Mouse (Mus musculus): ENCODE measurements around the gene Vdr.

Gene Vdr

DNA sequence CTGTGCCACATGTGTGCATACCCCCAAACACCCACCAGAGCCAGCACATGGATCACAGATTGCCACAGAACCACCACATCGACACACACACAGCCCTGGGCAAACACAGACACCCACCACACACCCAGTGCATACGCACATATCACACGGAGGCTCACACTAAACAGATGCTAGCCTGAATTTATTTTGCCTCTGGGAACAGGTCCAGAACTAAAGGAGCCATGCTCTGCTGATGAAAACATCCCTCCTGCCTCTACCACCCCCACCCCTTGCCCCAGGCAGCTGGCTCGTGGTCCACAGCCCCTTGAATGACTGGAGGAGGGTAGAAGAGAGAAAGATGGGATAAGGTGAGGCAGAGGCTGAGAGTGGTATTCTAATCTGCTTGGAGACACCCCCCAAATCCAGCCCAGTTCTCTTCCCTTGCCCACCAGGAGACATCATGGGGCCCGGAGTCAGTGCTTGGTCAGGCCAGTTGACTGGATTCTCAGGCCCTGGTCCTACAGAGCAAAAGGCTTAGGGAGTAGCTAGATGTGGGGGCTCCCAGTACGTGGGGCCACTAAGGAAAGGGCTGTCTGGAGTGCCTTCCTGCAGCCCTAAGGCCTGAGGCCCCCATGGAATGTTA is 82.1 kb downstream of the Vdr start:
- DNase-seq, result no peak

DNA sequence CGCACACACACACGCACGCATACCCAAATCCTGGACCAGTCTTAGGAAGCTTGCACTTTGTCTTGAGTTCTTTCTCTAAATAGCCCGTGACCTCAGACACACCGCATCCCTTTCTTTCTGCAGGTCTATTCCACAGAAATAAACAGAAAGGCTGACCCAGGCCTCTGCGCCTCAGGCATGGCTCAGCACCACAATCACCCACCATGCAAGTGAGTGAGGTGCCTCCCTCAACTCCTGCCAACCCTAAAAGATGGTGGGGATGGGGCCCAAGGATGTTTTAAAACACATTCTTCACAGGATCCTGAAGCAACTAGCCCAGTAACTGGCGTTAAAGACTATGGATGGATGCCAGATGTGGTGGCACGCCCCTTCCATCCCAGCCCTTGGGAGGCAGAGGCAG is 83.0 kb downstream of the Vdr start:
- no peak for DNase-seq

DNA sequence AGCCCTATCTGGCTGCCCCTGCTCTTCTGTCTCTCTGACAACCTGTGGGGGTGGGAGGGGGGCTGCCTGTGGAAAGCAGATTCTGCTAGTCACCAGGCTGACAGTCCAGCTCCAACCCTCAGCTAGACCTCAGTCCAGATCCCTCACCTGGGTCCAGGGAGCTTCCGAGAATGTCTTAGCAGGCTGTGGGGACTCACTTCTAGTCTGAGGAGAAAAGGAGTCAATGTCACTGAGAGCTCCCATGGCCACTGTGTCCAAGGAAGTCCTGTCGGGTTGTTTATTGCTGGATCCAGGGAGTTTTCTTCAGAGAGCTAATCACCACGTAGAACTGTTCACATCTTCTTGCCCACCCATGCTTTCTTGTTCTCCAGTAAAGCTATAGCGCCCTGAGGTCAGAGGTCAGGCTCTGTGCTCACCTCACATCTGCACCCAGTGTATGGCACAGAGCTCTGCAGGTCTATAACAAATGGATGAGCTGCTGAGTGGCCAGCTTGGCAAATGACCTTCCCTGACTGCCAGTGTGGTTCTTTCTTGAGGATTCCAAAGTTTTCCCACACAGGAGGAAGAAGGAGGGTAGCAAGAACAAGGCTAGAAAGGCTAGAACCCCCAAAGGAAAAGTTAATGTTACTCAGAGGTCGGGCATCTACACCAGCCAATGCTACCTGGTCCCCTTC is 83.7 kb downstream of the Vdr start:
- no peak for DNase-seq

DNA sequence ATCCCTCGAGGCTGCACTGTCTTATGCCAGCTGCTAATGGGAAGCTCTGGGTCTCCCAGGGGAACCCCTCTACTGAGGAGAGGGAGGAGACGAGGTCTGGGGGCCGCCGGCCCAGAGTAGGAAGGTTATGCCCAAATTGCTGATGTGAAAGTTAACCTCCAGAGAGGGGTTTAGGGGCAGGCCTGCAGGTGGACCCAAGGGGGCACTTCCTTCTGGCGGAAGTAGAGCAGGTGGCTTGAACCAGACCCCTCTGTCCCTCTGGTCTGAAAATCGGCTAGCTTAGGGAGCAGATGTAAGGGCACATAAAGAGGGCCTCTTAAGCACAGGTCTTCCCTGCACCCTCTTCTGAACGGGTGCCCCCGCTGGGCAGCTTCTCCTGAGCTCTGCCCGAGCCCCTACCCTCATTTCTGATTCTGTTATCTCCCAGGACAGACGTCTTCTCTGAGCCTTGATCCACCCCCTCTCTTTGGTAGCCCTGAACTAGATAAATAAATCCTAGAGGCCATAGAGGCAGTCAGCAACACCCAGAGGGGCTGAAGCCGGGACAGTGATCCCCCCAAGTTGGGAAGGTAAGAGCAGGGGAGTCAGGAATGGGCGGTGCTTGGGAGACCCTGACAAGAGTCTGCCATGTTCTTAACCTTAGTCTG is 84.4 kb downstream of the Vdr start:
- DNase-seq, result no peak

DNA sequence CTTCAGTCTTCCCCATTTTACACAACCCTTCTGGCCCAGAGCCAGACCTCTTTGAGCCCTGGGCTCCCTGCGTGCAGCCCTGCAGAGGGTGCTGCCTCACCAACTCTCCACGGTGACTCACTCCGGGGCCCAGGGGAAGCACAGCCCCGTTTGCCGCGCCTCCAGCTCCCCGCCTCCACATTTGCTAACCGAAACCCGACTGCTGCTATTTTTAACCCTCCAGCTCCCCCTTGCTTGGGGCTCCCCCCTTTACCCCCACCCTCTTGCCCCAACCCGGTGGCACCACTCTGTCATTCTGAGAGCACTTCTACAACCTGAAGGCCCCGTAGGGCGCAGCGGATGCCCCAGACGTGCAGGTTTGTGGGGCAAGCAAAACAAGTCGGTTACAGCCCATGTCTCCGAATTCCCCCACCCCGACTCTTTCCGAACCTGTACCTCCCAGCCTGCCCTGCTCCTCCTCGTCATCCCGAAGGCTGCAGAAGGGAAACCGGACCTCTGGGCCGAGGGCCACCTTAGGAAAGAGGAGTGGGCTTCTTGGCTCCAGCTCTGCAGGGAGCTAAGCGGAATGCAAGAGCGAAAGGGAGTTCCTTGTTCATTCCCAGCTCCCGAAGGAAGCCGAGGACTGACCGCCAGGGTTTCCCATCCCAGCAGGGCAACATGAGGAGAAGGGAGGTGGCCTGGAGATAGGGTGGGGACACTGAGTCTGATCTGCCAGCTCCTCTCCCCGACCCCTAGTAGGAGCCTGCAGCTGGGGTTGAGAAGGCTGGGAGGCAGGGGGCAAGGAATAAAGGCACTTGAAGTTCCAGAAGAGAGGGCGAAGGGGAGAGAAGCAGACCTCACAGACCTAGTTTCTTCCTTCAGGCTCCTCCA is 85.1 kb downstream of the Vdr start:
- peak; percentile 93 to 96 for DNase-seq

DNA sequence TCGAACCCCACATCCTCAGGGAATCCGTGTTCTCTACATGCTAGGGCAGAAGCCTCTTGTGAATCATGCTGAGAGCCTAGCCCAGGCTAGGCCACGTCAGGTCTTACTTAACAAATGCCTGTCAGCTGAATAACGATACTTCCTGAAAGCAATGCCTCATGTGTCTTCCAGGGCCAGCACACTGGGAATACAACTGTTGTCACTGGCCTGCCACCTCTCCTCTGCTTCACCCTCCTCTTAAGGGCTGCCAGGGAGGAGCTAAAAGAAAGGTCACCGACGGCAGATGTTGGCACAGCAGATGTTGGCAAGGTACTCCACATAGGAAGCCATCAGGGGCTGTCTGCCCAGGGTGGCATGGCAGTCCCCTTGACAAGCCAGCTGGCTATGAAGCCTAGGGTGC is 86.4 kb downstream of the Vdr start:
- DNase-seq, result peak; percentile 38 to 61

DNA sequence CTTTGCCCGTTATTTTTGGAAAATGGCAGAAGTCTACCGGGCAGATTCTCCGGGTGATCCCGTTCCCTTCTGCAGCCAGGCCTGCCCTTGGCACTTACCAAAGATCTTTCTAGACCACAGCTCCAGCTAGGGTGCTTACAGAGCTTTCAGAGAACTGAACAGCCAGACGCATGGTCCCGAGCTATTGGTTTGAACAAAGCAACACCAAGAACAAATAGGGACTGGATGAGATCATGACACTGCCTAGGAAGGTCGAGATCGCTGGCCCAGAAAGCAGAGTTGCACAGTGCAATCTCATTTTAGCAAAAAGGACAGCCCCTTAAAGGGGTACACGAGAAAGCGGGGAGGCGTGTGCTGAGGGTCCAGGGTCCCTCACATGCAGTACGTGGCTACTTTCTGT is 87.0 kb downstream of the Vdr start:
- DNase-seq, result no peak

DNA sequence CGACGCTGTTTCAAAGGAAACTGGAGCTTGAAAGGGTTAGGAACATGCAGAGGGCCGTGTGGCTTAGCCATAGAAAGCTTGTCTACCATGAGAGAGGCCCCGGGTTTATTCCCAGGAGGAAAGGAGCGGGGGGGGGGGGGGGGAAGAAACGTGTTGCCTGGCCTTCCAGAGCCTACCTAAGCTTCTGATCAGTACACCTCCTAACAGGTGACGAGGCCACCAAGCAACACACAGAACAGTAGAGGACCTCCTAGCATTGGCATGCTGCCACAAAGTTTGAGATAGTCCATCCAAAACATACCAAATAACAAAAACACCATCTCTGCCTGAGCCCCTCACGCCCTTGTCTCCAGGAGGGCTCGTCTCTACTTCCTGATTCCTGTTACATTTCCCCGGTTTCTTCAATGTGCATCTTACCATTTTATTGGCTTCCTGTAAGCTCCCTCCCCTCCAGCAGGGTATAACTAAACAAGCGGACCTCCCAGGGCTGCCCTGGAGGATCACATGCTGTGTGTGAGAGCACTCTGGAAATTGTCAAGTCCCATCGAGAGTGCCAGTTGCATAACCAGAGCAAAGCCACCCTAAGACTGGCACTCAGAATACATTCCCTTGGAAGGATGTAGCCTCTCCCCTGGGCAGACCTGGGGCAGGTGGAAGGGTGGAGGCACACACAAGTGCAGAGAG is 87.7 kb downstream of the Vdr start:
- peak; percentile 91 to 93 for DNase-seq

DNA sequence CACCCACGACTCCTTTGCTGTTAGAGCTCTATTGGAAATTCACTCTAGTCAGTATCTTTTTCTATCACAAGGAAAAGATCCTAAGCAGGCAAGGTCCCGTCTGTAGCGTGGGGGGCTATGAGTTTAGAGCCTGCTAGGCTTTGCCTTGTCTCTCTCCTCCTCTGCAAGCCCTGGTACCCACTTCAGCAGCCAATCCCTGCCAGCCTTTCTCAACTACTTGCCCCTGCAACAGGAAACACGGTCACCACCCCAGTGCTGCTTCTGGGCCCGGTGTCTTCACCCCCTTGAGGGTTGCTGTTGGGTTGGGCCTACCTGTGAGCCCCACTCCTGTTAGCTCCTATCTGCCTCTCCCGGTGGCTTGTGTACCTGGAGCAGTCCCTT is 88.5 kb downstream of the Vdr start:
- DNase-seq, result peak; percentile 38 to 60

DNA sequence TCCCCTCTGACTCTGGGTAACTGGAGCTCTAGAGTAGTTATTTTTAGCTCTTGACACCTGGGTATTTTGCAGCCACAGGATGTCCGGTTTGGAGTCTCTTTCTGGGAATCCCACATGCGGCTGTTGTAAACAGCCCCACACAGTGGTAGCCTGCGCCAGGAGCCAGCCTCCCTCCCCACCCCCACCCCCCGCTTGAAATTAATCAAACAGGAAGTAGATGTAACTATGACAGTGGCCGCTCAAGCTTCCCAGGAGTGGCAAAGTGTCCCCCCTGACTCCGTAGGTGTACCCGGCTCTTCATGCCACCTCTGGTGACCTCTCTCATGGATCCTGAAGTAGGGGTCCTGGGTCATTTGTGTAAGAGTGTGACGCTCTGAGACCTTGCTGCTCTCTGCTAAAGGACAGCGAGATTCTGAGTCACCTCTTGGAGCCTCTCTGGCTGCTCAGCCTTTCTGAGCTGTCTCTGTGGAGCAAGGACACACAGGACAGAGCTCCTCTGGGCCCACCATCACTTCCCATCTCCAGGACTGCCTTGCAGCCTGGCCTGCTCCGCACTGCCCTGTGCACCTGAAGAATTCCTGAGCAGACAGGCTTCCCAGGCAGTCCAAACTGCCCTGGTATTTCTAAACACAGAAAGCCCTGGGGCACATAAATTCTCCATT is 89.0 kb downstream of the Vdr start:
- peak; percentile 43 to 69 for DNase-seq

DNA sequence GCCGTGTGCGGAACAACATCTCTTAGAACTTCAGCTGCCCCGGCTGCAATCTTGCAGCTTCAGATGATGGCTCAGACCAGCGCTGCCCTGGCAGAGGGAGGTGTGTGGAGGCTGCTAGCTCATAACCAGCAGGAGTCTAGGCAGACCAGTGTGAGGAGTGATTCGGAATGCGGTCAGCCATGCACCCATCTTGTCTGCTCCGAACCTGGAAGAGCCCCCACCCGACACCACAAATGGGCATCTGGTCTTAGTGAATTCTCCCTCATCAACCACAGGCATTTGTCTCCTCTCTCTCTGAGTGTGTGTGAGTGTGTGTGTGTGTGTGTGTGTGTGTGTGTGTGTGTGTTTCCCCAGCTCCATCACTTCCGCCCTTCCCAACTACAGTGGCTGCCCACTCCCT is 90.5 kb downstream of the Vdr start:
- no peak for DNase-seq

DNA sequence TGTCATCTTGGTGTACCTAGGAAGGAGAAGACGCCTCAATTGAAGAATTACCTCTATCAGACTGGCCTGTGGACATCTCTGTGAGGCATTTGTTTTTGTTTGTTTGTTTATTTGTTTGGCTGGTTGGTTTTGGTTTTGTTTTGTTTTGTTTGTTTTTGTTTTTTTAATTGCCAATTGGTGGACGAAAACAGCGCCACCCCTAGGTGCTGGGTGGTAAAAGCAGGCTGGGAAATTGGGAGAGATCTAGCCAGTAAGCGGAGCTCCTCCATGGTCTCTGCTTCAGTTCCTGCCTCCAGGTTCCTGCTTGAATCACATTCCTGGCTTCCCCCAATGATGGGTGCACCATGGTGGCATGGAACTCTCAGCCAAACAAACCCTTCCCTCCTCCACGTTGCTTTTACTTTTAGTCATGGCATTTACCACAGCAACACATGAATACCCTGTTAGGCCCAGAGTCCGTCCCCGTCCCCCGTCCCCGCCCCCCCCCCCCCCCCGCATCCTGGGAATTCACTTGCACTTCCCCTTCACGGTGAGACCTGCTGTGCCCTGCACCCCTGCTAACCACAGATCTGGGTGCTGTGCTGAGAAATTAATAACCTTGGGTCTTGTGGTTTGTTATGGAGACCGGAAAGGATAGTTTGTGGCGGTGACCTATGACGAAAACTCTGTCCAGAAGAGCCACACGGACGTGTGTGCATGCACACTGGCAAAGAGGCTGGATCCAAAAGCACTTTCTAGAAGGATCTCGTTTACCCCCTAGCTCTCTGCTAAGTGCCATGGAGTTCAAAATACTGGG is 94.0 kb downstream of the Vdr start:
- no peak for DNase-seq

DNA sequence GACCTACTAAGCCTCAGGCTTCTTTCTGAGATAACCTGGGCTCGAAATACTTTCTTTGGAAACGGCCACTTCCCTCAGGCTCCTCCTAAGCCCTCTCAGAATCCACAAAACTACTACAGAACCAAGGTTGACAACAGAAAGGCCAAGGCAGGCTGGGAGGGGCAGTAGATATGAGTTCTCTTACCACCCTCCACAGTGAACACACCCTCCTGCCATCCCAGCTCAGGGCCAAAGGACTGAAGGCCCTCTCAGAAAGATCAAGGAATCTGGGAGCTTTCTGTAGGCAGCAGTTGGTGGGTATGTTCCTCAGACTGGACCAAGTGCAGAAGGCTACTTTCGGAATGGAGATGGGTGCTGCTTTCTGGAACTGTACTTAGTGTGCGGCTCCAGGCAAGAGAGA is 95.2 kb downstream of the Vdr start:
- no peak for DNase-seq

DNA sequence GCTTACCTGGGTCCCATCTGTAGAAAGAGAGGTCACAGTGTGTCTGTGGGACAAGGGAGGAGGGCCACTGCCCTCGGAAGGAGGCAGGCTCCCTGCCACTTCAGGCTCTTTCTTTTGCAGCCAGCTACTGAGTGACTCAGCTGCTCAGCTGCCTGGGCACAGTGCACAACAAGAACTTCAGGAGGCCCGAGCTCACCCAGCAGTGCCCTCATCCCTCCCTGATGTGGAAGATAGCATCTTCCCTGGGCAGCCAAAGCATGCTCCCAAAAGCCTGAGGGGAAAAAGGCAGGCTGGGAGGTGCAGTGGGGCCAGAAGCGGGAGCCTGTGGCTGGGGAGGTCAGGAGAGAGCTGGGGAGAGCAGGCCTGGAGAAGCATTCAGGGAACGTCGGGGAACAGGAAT is 95.7 kb downstream of the Vdr start:
- no peak for DNase-seq

DNA sequence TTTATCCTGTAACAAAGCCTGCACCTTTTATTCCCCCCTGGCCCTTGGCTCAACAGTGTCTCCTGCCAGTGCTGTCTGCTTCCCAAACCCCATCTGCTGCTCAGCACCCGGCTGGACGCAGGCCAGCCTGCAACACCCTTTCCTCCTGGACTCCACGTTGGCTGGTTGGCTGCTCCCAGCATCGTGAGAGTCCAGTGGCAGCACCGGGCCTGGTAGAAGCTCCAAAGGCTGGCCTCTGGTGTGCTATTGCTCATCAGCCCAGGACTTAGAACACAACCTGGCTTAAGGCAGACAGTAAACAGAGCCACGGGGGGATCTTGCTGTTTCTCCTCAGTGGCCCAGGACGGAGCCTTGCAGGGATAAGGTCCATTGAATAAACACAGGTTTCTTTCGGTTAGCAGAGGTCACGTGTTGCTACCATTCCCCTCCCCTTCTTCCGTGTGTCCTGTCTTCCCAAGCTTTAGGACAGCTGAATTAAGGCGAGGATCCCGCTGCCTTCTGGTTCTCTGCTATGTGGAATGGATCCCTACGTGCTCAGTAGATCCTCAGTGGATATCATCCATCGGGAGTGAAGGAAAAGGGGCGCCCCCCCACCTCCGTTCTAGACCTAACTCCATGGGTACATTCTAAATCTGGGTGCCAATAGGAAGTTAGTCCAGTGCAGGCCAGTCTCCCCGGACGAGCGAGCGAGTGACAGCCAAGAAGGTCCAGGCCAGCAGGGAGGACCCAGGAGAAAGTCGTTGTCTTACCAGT is 96.8 kb downstream of the Vdr start:
- peak; percentile 64 to 75 for DNase-seq

DNA sequence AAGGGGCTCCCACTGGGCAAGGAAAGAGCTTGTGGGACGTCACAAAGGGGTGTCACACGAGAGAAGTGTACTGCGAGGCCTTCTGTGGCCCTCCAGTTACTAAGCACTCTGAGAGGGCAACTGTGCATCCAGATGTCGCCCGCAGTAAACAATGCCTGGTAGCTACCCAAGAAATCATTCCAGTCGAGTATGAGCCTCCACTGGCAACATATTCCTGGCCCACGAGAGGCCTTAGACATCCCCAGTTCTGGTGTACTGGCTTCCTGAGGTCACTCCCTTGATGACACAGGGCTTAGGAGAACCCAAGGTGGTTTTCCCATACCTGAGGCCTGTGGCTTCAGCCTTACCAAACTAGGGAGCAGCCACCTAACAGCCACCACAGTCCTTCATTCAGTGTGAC is 97.6 kb downstream of the Vdr start:
- no peak for DNase-seq

DNA sequence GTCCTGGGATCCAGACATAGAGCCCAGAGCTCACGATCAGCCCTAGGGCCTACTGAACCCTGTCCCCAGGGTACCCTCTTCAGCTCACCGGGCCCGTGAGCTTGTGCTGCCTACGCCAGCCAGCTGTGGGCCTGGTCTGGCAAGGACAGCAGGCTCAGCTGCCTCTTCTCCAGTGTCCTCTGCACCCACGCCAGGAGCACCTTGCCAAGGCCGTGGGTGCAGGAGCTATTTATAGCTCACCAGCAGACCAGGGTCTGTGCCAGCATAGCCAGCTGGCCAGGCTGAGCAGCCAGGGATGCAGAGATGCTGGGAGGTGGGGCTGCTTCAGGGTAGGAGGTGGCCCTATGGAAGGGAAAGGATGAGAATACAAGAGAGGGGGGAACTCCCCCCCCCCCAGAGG is 98.3 kb downstream of the Vdr start:
- DNase-seq, result peak; percentile 62 to 70

DNA sequence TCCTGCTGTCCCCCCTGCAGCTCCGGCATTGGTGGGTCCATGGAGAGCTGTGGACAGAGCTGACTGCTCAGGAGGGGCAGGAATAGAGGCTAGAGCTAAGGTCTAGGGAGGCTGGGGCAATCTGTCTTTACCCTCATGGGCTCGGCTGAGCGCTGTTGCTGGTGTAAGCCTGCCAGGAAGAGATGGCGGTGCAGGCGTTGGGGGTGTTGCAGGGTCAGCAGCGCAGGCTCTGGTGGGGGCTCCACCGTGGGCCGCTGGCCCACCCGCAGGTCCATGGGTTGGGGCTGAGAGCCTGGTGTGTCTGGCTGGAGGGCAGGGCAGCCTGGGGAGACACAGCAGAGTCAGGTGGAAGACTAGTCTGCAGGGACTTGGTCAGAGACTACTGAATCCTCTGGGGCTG is 99.1 kb downstream of the Vdr start:
- DNase-seq, result no peak

DNA sequence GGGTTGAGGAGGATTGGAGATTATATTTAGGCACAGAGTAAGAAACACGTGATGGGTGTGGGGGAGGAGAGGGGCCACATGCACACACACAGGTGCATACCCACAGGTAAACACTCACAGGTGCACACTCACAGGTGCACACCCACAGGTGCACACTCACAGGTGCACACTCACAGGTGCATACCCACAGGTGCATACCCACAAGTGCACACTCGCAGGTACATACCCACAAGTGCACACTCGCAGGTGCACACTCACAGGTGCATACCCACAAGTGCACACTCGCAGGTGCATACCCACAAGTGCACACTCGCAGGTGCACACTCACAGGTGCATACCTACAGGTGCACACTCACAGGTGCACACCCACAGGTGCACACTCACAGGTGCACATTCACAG is 100.0 kb downstream of the Vdr start:
- DNase-seq, result no peak

DNA sequence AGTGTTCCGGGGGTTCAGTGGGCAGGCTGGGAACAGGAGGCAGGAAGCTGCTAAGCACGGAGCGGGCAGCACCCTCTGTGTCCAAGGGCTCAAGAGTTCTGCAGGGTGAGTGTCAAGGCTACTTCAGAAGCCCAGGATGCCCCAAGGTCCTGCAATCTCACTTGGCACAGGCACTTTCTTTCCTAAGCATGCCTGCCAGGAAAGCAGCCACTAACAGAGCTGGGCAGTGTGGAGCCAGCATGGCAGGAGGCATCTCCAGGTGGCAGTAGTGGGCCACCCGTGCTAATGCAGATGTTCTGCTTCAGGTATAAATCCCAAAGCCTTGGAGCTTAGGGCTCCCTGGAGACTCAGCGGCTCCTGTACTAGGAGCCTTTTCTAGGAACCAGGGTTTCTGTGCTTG is 100.5 kb downstream of the Vdr start:
- peak; percentile 62 to 68 for DNase-seq

DNA sequence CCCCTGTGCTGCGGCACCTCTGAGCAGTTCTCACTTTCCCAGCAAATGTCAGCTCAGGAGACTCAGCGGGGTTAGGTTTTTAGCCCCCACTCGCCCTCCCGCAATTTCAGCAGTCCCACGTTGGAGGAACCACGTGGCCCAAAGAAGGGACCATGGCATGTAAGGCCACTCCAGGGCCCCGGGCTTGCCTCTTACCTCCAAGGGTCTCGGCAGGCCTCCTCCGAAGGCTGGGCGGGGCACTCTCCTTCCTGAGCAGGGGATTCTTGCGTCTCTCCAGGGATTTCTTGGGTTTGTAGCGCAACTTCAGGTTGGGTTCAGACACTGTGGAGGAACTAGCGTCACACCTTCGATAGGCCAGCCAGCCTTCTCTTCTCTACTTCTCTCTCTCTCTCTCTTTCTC is 101.2 kb downstream of the Vdr start:
- no peak for DNase-seq

All from lung, adult 18-20 months (tissue).